Mouse (Mus musculus) brain, embryonic 14.5 days (tissue): ENCODE results near the gene Prim2.

ENCODE experiments used
- CTCF ChIP-seq: fragments of 200-500 bp; IDR thresholded peaks from 2 replicates; pipeline ENCODE4 v1.5.1; 2012; ENCODE audit warnings: inconsistent platforms, mild to moderate bottlenecking, moderate library complexity, borderline replicate concordance; ENCODE audit not compliant: insufficient read depth, insufficient read length; ENCODE audit errors: extremely low read depth
- POLR2A ChIP-seq: fragments of 200-500 bp; IDR thresholded peaks from 2 replicates; pipeline ENCODE4 v1.6.1; 2012; ENCODE audit warnings: mild to moderate bottlenecking, inconsistent platforms, borderline replicate concordance; ENCODE audit not compliant: poor library complexity, insufficient read depth, insufficient read length, severe bottlenecking; ENCODE audit errors: extremely low read depth

DNA sequence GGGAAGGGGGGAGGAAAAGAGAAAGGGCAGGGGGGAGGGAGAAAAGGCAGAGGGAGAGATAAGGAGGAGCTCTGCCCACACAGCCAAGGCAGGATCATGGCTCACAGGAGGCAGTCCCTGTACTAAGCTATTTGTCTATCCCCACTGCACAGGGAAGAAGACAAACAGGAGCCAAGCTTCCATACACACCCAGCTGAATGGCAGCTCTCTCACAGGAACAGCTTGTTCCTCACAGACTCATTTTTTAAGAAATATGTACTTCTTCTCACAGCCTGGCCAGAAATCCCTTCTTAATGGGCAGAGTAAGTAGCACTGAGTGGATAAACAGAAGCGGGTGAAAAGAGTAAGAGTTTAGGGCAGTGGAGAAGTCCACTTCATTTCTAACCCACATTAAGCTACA lies 23.9 kb downstream of the Prim2 start:
- TF ChIP-seq CTCF = no peak
- TF ChIP-seq POLR2A = no peak
